Mouse (Mus musculus): ENCODE measurements around the gene Lhx9. TPM values are rescaled to one million over a fixed set of nuclear protein-coding genes. Genes with fewer than 3 reads are reported as not detected.

Gene Lhx9
- polyA plus RNA-seq (2017; shearing (Covaris generic)), result 0.11 TPM

GRCm38 (mm10) chr1:138848511-138849109 lies at the start of gene Lhx9:
TSS of gene Lhx9 (minus strand) at chr1:138848577.

DNA sequence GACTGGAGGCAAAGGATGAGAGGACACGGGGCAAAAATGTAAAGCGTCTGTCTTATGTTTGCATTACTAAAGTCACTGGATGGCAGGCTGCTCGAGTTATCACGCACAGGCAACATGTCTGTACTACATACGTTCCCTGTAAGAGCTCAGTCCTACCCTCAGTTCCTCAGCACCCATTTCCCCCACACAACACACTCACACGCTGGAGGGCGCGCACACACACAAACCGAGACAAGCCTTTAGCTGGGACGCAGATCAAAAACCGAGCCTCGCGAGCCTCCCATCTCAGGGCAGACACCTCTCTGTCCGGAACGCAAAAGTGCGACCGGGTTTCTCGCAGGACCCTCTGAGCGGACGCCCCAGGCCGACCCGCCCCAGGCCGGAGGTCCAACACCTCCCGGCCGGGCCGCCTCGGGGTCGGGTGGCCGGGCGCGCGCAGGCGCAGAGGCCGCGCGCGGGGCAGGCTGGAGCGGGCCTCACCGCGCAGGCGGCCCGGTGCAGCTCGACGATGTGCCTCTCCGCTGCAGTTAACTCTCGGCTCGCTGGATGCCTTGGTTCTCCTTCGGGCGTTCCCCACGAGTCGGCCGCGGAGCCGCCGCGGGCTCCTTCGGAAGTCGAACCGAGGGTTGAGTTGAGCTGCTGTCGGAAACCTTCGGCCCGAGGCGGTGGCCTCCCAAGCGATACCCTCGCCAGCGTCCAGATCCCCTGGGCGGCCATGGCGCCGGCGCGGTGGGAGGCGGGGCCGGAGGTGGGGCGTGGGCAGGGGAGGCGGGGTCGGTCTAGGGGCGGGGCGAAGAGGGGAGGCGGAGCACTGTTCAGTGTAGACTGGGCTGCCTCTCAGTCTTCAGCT lies 7.9 kb upstream of the Lhx9 start, which contains the start of gene 2310009B15Rik:
2310009B15Rik (minus strand) TSS at position 752 of the 850 bp plus-strand sequence.

Other genes starting within 250 kb of the Lhx9 start
- 50.3 TPM for gene Nek7, start 228.4 kb downstream of the Lhx9 start, polyA plus RNA-seq (2017; shearing (Covaris generic))
- gene 2310009B15Rik, start 8.3 kb upstream of the Lhx9 start, polyA plus RNA-seq (2017; shearing (Covaris generic)), result 16.3 TPM
- 11.4 TPM for gene Dennd1b, start 114.9 kb upstream of the Lhx9 start, polyA plus RNA-seq (2017; shearing (Covaris generic))